Mouse (Mus musculus): ENCODE measurements around the gene Il6ra. TPM values are rescaled to one million over a fixed set of nuclear protein-coding genes. Genes with fewer than 3 reads are reported as not detected.
"Not testable (repeated sequence)": the region's sequence is repeated elsewhere in the genome, so short reads cannot be mapped to it uniquely, and the experiment has no call there.

Gene Il6ra
- polyA plus RNA-seq, 1 experiment = 2.9 TPM

GRCm38 (mm10) chr3:89879326-89879725 is 33.7 kb downstream of the Il6ra start:
- DNase-seq (ENCODE audit: low read depth, low spot score) = no peak
- 61% methylated on average over 3 of the region's 3 CpGs for WGBS

GRCm38 (mm10) chr3:89878456-89878855 is 34.5 kb downstream of the Il6ra start:
- 54% methylated on average over 3 of the region's 3 CpGs for WGBS
- no peak for DNase-seq (ENCODE audit: low read depth, low spot score)

- 76% methylated on average over 8 of the region's 8 CpGs for WGBS
- no peak for DNase-seq (ENCODE audit: low read depth, low spot score)
Observed at GRCm38 (mm10) chr3:89877129-89877528, 35.9 kb downstream of the Il6ra start.

- DNase-seq (ENCODE audit: low read depth, low spot score) = no peak
- 63% methylated on average over 4 of the region's 4 CpGs for WGBS
Observed at GRCm38 (mm10) chr3:89876469-89876868, 36.5 kb downstream of the Il6ra start.

GRCm38 (mm10) chr3:89875781-89876180 is 37.2 kb downstream of the Il6ra start:
- no peak for DNase-seq (ENCODE audit: low read depth, low spot score)
- 79% methylated on average over 8 of the region's 8 CpGs for WGBS

GRCm38 (mm10) chr3:89875021-89875420 is 38.0 kb downstream of the Il6ra start:
- no peak for DNase-seq (ENCODE audit: low read depth, low spot score)
- WGBS = 64% methylated on average over 9 of the region's 9 CpGs

- DNase-seq (ENCODE audit: low read depth, low spot score) = no peak
- 81% methylated on average over 5 of the region's 5 CpGs for WGBS
Observed at GRCm38 (mm10) chr3:89874076-89874475, 38.9 kb downstream of the Il6ra start.

- WGBS = 7% methylated on average over 6 of the region's 6 CpGs
- no peak for DNase-seq (ENCODE audit: low read depth, low spot score)
Observed at GRCm38 (mm10) chr3:89872684-89873083, 40.3 kb downstream of the Il6ra start.

GRCm38 (mm10) chr3:89872209-89872608 is 40.8 kb downstream of the Il6ra start:
- DNase-seq (ENCODE audit: low read depth, low spot score) = no peak
- 21% methylated on average over 7 of the region's 7 CpGs for WGBS

GRCm38 (mm10) chr3:89871339-89871914 is 41.6 kb downstream of the Il6ra start:
- DNase-seq (ENCODE audit: low read depth, low spot score) = no peak
- WGBS = 59% methylated on average over 8 of the region's 8 CpGs

- WGBS = 68% methylated on average over 22 of the region's 22 CpGs
- no peak for DNase-seq (ENCODE audit: low read depth, low spot score)
Observed at GRCm38 (mm10) chr3:89870472-89871271, 42.3 kb downstream of the Il6ra start.

- WGBS = 76% methylated on average over 9 of the region's 9 CpGs
- DNase-seq (ENCODE audit: low read depth, low spot score) = no peak
Observed at GRCm38 (mm10) chr3:89869556-89869955, 43.4 kb downstream of the Il6ra start.

- WGBS = 56% methylated on average over 9 of the region's 9 CpGs
Observed at GRCm38 (mm10) chr3:89868956-89869355, 44.0 kb downstream of the Il6ra start.

GRCm38 (mm10) chr3:89868357-89868756 is 44.6 kb downstream of the Il6ra start:
- 19% methylated on average over 7 of the region's 7 CpGs for WGBS
- DNase-seq (ENCODE audit: low read depth, low spot score) = no peak

More at GRCm38 (mm10) chr3:89868956-89869355, 44.0 kb downstream of the Il6ra start:
- DNase-seq (ENCODE audit: low read depth, low spot score) = no peak

GRCm38 (mm10) chr3:89867651-89868050 is 45.3 kb downstream of the Il6ra start:
- no peak for DNase-seq (ENCODE audit: low read depth, low spot score)
- WGBS = 67% methylated on average over 4 of the region's 4 CpGs

GRCm38 (mm10) chr3:89865764-89866163 is 47.2 kb downstream of the Il6ra start:
- 72% methylated on average over 4 of the region's 4 CpGs for WGBS
- DNase-seq (ENCODE audit: low read depth, low spot score) = no peak

GRCm38 (mm10) chr3:89865020-89865419 is 48.0 kb downstream of the Il6ra start:
- whole genome bisulfite sequencing = 55% methylated on average over 6 of the region's 6 CpGs
- DNase-seq (ENCODE audit: low read depth, low spot score) = no peak

- no peak for DNase-seq (ENCODE audit: low read depth, low spot score)
- WGBS = 62% methylated on average over 9 of the region's 9 CpGs
Observed at GRCm38 (mm10) chr3:89863716-89864509, 49.1 kb downstream of the Il6ra start.

GRCm38 (mm10) chr3:89863276-89863675 is 49.7 kb downstream of the Il6ra start:
- WGBS = 63% methylated on average over 3 of the region's 3 CpGs
- not testable (repeated sequence) for DNase-seq (ENCODE audit: low read depth, low spot score)

GRCm38 (mm10) chr3:89862182-89862761 is 50.7 kb downstream of the Il6ra start:
- DNase-seq (ENCODE audit: low read depth, low spot score) = no peak
- WGBS = 48% methylated on average over 8 of the region's 8 CpGs
